Mouse (Mus musculus) lung, adult 2 months (tissue): ENCODE results near the gene Cfap99. TPM values are rescaled to one million over a fixed set of nuclear protein-coding genes. Genes with fewer than 3 reads are reported as not detected.

Experiments used
- DNase-seq: peaks from one replicate; pipeline ENCODE4 v3.0.0; 2022
- H3K4me1 ChIP-seq: fragments of 200-500 bp; 2 replicates; pipeline ENCODE4 v1.6.1; 2011; ENCODE audit warnings: low read length; ENCODE audit not compliant: control insufficient read depth, insufficient read depth
- H3K4me3 ChIP-seq: fragments of 200-500 bp; replicated peaks from 2 replicates; pipeline ENCODE3; 2011; ENCODE audit warnings: low read depth, mild to moderate bottlenecking, control low read depth, low read length; ENCODE audit errors: extremely low read depth
- CTCF ChIP-seq: fragments of 200-500 bp; IDR thresholded peaks from 2 replicates; pipeline ENCODE4 v1.5.1; 2011; ENCODE audit warnings: mild to moderate bottlenecking, low read length, control low read depth; ENCODE audit not compliant: insufficient read depth
- POLR2A ChIP-seq: fragments of 200-500 bp; IDR thresholded peaks from 2 replicates; pipeline ENCODE4 v1.6.1; 2011; ENCODE audit warnings: low read depth, mild to moderate bottlenecking, control low read depth, low read length, borderline replicate concordance; ENCODE audit errors: extremely low read depth
- WGBS: fragments of 180-500 bp; shearing (Covaris S2); methylation state at CpG from one replicate; pipeline ENCODE4 v1.1.7; 2018; 5-methylcytosine and 5-hydroxymethylcytosine counted together
- polyA plus RNA-seq: library from polyadenylated mRNA; depleted of rRNA; stranded (reverse); fragments of >200 nt; gene quantifications from 2 replicates; pipeline ENCODE4 v1.2.3, GENCODE M21; 2012

Cfap99 gene
- polyA plus RNA-seq, 1 experiment = 1.8 TPM

DNA sequence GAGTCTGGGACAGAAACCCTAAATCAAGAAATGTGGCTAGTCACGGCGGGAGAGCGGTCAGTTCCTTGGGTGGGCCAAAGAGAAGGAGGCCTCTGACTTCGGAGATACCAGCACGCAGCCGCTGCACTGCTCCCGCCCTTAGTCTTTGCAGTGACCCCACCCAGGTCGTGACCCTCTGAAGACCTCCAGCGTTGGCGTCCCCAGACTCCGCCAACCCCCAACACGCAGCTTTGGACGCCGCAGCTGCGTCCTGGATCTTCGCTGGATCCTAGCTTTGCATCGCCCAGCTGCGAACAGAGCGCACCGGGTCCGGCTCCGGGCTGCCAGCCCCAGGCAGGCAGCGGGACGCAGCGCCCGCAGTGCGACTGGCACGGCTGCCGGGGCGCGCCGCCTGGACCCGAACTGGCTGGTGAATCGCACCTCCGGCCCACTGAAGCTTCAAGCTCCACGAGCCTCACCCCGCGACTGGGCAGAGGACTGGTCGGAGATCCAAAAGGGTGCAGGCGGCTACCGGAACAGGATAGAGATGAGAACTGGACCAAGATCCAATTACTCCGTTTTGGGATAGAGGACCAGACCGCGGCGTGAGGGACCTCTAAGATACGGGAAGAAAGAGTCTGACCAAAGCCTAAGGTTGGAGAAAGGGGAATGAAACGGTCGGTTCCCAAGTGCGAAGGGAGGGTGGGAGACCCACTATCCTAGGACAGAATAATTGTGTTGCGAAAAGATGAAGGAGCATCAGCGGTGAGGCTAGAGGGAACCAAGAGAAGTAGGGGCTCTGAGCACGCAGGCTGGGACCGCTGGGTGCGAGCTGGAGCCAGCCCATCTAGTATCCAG lies 1.2 kb upstream of the Cfap99 start:
- peak overlapping the region; percentile 23 for H3K4me3 ChIP-seq
- H3K4me1 ChIP-seq = no peaks in the 10 kb centered on the region
- TF ChIP-seq POLR2A (no peak), CTCF (no peak)
- DNase-seq = no peak
- 2% methylated on average over 54 of the region's 54 CpGs for WGBS

DNA sequence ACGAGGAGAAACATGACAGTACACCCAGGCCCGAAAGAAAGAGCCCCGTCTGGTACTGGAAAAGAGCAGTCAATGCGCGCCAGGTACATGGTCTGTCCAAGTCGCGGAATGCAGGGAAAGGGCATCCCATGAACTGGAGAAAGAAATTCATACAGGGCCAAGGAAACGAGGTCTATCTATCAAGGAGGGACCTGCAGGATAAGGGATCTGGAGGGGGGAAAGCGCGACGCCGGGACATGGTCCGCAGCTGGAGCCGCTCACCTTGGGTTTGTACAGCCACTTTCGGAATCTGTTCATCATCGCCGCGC lies 608 bp upstream of the Cfap99 start:
- Histone ChIP-seq H3K4me3 (peak overlapping the region; percentile 23), H3K4me1 (no peaks in the 10 kb centered on the region)
- WGBS = under 1% methylated on average over 18 of the region's 18 CpGs
- no peak for TF ChIP-seq POLR2A
- TF ChIP-seq CTCF = no peak
- DNase-seq = no peak

DNA sequence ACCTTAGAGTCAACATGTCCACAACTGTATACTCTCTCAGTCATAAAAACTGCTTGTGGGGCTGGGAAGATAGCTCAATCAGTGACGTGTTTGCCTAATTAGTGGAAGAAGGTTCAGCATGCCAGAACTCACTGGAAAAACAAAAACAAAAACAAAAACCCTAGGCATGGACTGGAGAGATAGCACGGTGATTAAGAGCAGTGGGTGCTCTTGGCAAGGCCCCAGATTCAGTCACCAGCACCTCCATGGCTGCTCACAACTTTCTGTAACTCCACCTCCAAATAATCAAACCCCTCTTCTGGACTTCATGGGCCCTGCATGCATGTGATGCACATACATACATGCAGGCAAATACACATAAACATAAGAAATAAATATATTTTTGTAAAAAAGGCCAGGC lies 886 bp downstream of the Cfap99 start:
- H3K4me3 ChIP-seq = no peak overlapping the region
- H3K4me1 ChIP-seq = no peaks in the 10 kb centered on the region
- 67% methylated on average over 2 of the region's 2 CpGs for WGBS
- no peak for DNase-seq
- TF ChIP-seq POLR2A (no peak), CTCF (no peak)

DNA sequence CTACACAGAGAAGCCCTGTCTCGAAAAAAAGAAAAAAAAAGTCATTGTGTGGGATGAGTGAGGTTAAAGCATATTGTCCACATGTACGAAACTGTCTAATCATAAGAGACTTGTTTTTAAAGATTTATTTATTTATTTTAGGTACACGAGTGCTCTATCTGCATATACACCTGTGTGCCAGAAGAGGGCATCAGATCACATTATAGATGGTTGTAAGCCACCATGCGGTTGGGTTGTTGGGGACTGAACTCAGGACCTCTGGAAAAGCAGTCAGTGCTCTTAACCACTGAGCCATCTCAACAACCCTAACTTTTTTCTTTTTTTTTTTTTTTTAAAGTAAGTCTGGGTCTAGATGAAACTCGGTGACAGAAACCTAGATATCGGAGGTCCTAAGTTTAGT lies 5.0 kb downstream of the Cfap99 start:
- Histone ChIP-seq H3K4me1 (no peaks in the 10 kb centered on the region), H3K4me3 (no peak overlapping the region)
- DNase-seq = no peak
- TF ChIP-seq POLR2A (no peak), CTCF (no peak)
- WGBS = 78% methylated on average over 6 of the region's 6 CpGs

DNA sequence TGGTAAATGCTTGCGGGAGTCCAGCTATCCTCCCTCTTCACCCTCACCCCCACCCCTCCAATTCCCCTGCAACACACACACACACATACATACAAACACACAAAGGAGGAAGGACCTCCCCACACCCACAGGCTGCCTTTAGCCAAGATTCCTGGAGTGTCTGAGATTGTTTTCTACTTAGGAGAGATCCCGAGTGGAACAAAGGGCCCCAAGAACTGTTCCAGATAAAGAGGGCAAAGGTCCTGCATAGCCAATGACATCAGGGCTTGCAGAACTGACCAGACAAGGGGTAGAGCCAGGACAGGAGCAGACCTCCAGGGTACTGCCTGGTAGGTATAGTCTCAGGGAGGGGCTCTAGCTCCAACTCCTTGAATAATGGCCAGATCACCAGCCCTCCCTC lies 6.3 kb downstream of the Cfap99 start:
- H3K4me3 ChIP-seq = no peak overlapping the region
- DNase-seq = no peak
- 34% methylated on average over 2 of the region's 2 CpGs for WGBS
- H3K4me1 ChIP-seq = no peaks in the 10 kb centered on the region
- no peak for TF ChIP-seq CTCF
- no peak for TF ChIP-seq POLR2A

DNA sequence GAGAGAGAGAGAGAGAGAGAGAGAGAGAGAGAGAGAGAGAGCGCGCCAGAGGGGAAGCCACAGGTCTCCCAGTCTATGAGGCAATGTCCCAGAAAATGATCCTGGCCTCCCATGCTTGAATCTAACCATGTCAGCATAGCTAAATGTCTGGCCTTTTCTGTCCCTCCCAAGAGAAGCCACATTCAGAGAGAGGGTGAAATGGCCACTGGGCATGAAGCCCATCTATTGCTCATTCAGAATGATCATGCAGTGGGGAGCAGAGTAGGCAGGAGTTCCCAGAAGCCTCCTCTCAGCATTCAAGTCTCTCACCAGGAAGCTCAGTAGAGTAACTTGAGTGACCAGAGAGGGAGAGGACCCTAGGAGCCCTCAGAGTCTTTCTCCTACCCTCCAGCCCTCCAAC lies 6.7 kb downstream of the Cfap99 start:
- 92% methylated on average over 2 of the region's 2 CpGs for WGBS
- no peak for DNase-seq
- no peak for TF ChIP-seq CTCF
- no peak for TF ChIP-seq POLR2A
- Histone ChIP-seq H3K4me1 (no peaks in the 10 kb centered on the region), H3K4me3 (no peak overlapping the region)

DNA sequence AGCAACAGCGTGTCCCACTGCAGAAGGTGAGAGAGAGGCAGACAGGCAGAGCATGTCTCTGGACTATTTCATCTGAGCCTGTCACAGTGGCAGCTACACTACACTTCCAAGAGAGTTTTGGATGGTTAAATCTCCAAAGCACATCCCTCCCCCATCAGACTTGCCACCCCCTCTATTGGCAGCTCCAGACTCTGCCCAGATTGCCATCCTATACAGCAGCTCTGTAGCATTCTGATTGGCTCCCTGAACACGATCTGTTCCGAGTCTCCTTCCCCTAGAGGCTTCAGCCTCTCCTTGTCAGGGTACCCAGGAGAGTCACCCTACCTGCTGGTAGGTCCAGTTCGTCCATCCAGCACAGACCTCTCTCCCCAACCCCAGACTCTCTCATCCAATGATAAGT lies 9.7 kb downstream of the Cfap99 start:
- H3K4me3 ChIP-seq = no peak overlapping the region
- WGBS = 56% methylated on average over 4 of the region's 4 CpGs
- TF ChIP-seq POLR2A (no peak), CTCF (no peak)
- H3K4me1 ChIP-seq = no peaks in the 10 kb centered on the region
- no peak for DNase-seq

DNA sequence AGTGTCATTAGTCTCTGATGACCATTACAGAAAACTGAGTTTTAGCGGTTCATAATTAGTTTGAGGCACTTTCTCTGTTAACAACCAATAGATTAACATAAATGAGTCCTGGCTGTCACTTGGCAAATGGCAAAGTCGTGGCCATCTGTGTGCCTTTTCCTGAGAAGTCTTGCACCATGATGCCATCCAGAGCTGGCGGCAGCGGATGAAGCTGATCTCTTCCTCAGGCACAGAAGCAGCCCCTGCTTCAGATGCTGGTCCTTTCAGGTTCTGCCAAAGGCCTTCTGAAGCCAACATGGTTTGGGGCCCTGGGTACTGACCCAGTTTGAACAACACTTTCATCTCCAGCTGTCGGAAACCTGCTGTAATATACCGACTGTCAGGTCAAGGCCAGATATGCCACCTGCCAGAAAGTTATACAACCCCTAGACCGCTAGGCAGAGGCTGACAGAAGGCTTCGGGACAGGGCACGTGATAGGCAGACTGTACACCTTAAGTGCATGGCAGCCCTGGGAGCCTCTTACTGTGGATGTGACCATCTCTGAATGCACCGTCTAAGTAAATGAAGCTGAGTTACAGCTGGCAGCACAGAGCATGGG lies 10.6 kb downstream of the Cfap99 start:
- no peak for DNase-seq
- 83% methylated on average over 10 of the region's 10 CpGs for WGBS
- H3K4me1 ChIP-seq = no peaks in the 10 kb centered on the region
- no peak overlapping the region for H3K4me3 ChIP-seq
- no peak for TF ChIP-seq CTCF
- TF ChIP-seq POLR2A = no peak

DNA sequence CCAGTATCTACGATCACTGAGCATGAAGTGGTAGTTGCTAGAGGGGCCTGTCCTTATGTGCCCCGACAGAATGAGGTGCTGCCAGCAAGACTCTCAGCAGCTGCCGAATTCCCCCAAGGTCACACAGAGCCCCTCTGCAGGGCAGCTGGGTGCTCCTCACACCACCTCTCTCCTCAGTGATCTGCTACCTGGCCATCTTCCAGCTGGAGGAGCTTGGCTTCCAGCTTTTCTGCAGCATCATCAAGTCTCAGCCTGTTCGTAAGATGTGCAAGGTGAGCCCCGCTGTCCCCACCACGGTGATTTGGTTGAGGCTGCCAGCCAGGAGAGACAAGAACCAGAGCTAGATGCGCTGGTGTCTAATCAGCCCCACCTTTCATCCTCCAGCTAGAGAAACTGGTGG lies 14.0 kb downstream of the Cfap99 start:
- no peak overlapping the region for H3K4me3 ChIP-seq
- no peaks in the 10 kb centered on the region for H3K4me1 ChIP-seq
- DNase-seq = no peak
- 65% methylated on average over 7 of the region's 7 CpGs for WGBS
- TF ChIP-seq POLR2A = no peak
- TF ChIP-seq CTCF = no peak

DNA sequence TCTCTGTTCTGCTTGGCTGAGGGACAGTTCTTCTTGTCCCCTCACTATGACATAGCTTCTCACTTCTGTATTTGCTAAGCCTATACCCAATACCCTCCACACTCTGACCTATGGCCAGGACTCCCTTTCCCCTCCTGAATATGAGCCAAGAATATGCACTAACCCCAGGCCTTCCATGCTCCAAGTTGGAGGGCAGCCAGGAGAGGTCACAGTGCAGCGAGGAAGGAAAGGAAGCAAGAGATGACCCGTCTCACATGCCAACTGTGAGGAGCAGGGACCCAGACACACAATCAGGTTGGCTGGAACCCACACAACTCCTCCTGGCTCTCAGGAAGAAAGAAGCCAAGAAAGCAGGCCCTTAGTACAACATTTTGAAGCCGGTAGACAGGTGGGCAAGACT lies 20.6 kb downstream of the Cfap99 start:
- no peak for DNase-seq
- Histone ChIP-seq H3K4me1 (no peaks in the 10 kb centered on the region), H3K4me3 (no peak overlapping the region)
- 49% methylated on average over 3 of the region's 3 CpGs for WGBS
- TF ChIP-seq POLR2A (no peak), CTCF (no peak)
